Mouse (Mus musculus): Measurements from ENCODE around the gene Bloc1s3. TPM values are rescaled to one million over a fixed set of nuclear protein-coding genes. Genes with fewer than 3 reads are reported as not detected.

Bloc1s3 gene
- polyA plus RNA-seq, 1 experiment: 13.2 TPM

- H3K27ac ChIP-seq (ENCODE audit: control insufficient read depth, insufficient read depth, low read length): 0 out of 2 replicates have a peak overlapping the region, but pooled peaks have one; percentile 24
- no peak for TF ChIP-seq POLR2A (IDR thresholded peaks at IDR 0.05; ENCODE audit: control insufficient read depth, extremely low read depth, insufficient read depth, low read length, poor library complexity)
- TF ChIP-seq CTCF (IDR thresholded peaks at IDR 0.05; ENCODE audit: borderline replicate concordance, control insufficient read depth, extremely low read depth, insufficient read depth, low read length, poor library complexity): no peak
- peak overlapping the region; percentile 68 for H3K4me3 ChIP-seq (ENCODE audit: control insufficient read depth, insufficient read depth, low read length)
- peaks cover 19% of the 10 kb centered on the region for H3K4me1 ChIP-seq (replicated peaks; ENCODE audit: control insufficient read depth, insufficient read depth, low read length)
- 48% methylated on average over 6 of the region's 6 CpGs for WGBS
- peak; percentile 13 for DNase-seq
- no peaks in the 10 kb centered on the region for H3K27me3 ChIP-seq (ENCODE audit: control insufficient read depth, insufficient read depth, low read length)
- no peaks in the 10 kb centered on the region for H3K36me3 ChIP-seq (ENCODE audit: control insufficient read depth, insufficient read depth, low read length)
Observed at GRCm38 (mm10) chr7:19459144-19459870, 48.9 kb downstream of the Bloc1s3 start.

DNA sequence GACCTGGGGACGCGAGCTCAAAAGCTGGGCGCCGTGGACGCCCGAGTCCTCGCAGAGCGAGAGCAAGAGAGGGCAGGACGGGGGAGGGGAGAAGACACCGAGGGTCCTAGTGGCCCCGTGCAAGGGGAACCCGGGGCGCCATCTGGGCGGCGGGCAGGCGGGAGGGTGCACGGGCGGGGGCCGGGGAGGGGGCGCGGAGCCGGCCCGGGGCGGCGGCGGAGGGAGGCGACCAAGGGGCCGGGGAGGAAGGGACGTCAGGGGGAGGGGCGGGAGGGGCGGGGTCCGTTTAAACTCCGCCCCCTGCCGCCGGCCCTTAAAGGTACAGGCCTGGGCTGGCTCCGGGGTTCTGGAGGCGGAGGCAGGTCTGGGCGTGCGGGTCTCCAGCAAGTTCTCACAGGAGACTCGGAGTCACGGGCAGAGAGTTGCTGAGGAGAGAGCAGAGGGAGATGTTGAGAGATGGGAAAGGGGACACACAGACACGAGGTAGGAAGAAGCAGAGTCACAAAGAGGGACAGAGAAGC, 49.5 kb downstream of the Bloc1s3 start, which contains the start of gene Mark4:
Gene Mark4, minus strand, starts transcription at position 231 of the 521 bp plus-strand sequence.
- no peaks in the 10 kb centered on the region for H3K36me3 ChIP-seq (ENCODE audit: control insufficient read depth, insufficient read depth, low read length)
- H3K27me3 ChIP-seq (ENCODE audit: control insufficient read depth, insufficient read depth, low read length): no peaks in the 10 kb centered on the region
- TF ChIP-seq POLR2A (IDR thresholded peaks at IDR 0.05; ENCODE audit: control insufficient read depth, extremely low read depth, insufficient read depth, low read length, poor library complexity) (peak; percentile 49; the same call in 1 of the 2 replicates), CTCF (IDR thresholded peaks at IDR 0.05; ENCODE audit: borderline replicate concordance, control insufficient read depth, extremely low read depth, insufficient read depth, low read length, poor library complexity) (no peak)
- peak; percentile 72 for DNase-seq
- under 1% methylated on average over 36 of the region's 42 CpGs for WGBS
- 0 out of 2 replicates have a peak within 1 kb of the TSS, but pooled peaks have one; percentile 24 for H3K27ac ChIP-seq (ENCODE audit: control insufficient read depth, insufficient read depth, low read length)
- peaks cover 19% of the 10 kb centered on the region for H3K4me1 ChIP-seq (replicated peaks; ENCODE audit: control insufficient read depth, insufficient read depth, low read length)
- peak within 1 kb of the TSS; percentile 91 for H3K4me3 ChIP-seq (ENCODE audit: control insufficient read depth, insufficient read depth, low read length)

DNA sequence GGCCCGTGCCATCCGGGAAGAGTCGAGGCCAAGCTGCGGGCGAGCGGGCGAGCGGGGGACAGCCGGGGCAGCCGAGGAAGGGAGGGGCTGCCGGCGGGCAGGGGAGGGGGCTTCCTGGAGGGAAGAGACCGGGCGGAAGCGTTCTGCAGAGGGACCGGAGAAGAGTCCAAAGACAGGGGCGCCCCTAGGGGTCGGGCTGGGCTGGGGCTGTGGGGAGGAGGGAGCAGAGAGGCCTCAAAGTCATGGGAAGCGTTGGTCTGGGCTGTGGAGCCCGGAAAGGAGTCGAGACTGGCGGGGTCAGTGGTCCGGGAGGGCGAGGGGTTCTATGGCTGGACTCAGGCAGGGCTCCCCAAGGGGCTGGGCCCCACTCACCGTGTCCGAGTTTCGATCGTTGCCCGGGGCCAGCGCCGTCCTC, 50.1 kb downstream of the Bloc1s3 start:
- no peak for TF ChIP-seq POLR2A (IDR thresholded peaks at IDR 0.05; ENCODE audit: control insufficient read depth, extremely low read depth, insufficient read depth, low read length, poor library complexity)
- TF ChIP-seq CTCF (IDR thresholded peaks at IDR 0.05; ENCODE audit: borderline replicate concordance, control insufficient read depth, extremely low read depth, insufficient read depth, low read length, poor library complexity): peak; percentile 51; the same call in 1 of the 2 replicates
- Histone ChIP-seq H3K4me1 (replicated peaks; ENCODE audit: control insufficient read depth, insufficient read depth, low read length) (peaks cover 19% of the 10 kb centered on the region), H3K27me3 (ENCODE audit: control insufficient read depth, insufficient read depth, low read length) (no peaks in the 10 kb centered on the region), H3K36me3 (ENCODE audit: control insufficient read depth, insufficient read depth, low read length) (no peaks in the 10 kb centered on the region), H3K27ac (ENCODE audit: control insufficient read depth, insufficient read depth, low read length) (no peak overlapping the region), H3K4me3 (ENCODE audit: control insufficient read depth, insufficient read depth, low read length) (peak overlapping the region; percentile 91)
- DNase-seq: peak; percentile 81
- 0% methylated on average over 28 of the region's 31 CpGs for WGBS

GRCm38 (mm10) chr7:19457414-19458071, 50.6 kb downstream of the Bloc1s3 start:
- Histone ChIP-seq H3K4me3 (ENCODE audit: control insufficient read depth, insufficient read depth, low read length) (peak overlapping the region; percentile 91), H3K36me3 (ENCODE audit: control insufficient read depth, insufficient read depth, low read length) (no peaks in the 10 kb centered on the region), H3K27me3 (ENCODE audit: control insufficient read depth, insufficient read depth, low read length) (no peaks in the 10 kb centered on the region), H3K27ac (ENCODE audit: control insufficient read depth, insufficient read depth, low read length) (no peak overlapping the region), H3K4me1 (replicated peaks; ENCODE audit: control insufficient read depth, insufficient read depth, low read length) (peaks cover 19% of the 10 kb centered on the region)
- DNase-seq: no peak
- 11% methylated on average over 14 of the region's 14 CpGs for WGBS
- TF ChIP-seq CTCF (IDR thresholded peaks at IDR 0.05; ENCODE audit: borderline replicate concordance, control insufficient read depth, extremely low read depth, insufficient read depth, low read length, poor library complexity) (no peak), POLR2A (IDR thresholded peaks at IDR 0.05; ENCODE audit: control insufficient read depth, extremely low read depth, insufficient read depth, low read length, poor library complexity) (0 out of 2 replicates have a peak, but pooled peaks have one; percentile 9)

DNA sequence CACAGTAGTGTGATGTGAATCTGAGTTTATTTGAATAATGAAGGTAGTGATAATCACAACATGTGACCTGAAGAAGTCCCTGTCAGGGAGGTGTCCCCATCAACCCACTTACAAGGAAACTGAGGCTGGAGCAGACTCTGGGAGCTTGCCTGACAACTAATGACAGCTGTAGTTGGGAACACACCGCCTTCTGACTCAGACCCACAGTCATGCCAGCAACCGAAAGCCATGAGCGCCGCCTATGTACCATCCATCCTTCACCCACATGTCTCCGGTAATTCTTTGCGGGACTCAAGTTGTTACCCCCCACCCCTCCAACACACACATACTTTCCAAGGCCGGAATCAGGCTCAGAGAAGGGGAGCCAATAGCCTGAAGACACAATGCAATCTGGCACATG, 51.5 kb downstream of the Bloc1s3 start:
- TF ChIP-seq POLR2A (IDR thresholded peaks at IDR 0.05; ENCODE audit: control insufficient read depth, extremely low read depth, insufficient read depth, low read length, poor library complexity): no peak
- no peak for TF ChIP-seq CTCF (IDR thresholded peaks at IDR 0.05; ENCODE audit: borderline replicate concordance, control insufficient read depth, extremely low read depth, insufficient read depth, low read length, poor library complexity)
- no peak for DNase-seq
- peaks cover 19% of the 10 kb centered on the region for H3K4me1 ChIP-seq (replicated peaks; ENCODE audit: control insufficient read depth, insufficient read depth, low read length)
- WGBS: 97% methylated on average over 7 of the region's 7 CpGs
- H3K36me3 ChIP-seq (ENCODE audit: control insufficient read depth, insufficient read depth, low read length): no peaks in the 10 kb centered on the region
- no peak overlapping the region for H3K27ac ChIP-seq (ENCODE audit: control insufficient read depth, insufficient read depth, low read length)
- H3K4me3 ChIP-seq (ENCODE audit: control insufficient read depth, insufficient read depth, low read length): no peak overlapping the region
- H3K27me3 ChIP-seq (ENCODE audit: control insufficient read depth, insufficient read depth, low read length): no peaks in the 10 kb centered on the region

GRCm38 (mm10) chr7:19455819-19456495, 52.2 kb downstream of the Bloc1s3 start:
- no peak overlapping the region for H3K4me3 ChIP-seq (ENCODE audit: control insufficient read depth, insufficient read depth, low read length)
- H3K4me1 ChIP-seq (replicated peaks; ENCODE audit: control insufficient read depth, insufficient read depth, low read length): peaks cover 19% of the 10 kb centered on the region
- TF ChIP-seq CTCF (IDR thresholded peaks at IDR 0.05; ENCODE audit: borderline replicate concordance, control insufficient read depth, extremely low read depth, insufficient read depth, low read length, poor library complexity): no peak
- no peak for TF ChIP-seq POLR2A (IDR thresholded peaks at IDR 0.05; ENCODE audit: control insufficient read depth, extremely low read depth, insufficient read depth, low read length, poor library complexity)
- 91% methylated on average over 11 of the region's 11 CpGs for WGBS
- no peaks in the 10 kb centered on the region for H3K36me3 ChIP-seq (ENCODE audit: control insufficient read depth, insufficient read depth, low read length)
- no peaks in the 10 kb centered on the region for H3K27me3 ChIP-seq (ENCODE audit: control insufficient read depth, insufficient read depth, low read length)
- H3K27ac ChIP-seq (ENCODE audit: control insufficient read depth, insufficient read depth, low read length): no peak overlapping the region
- DNase-seq: no peak
